Mouse (Mus musculus): ENCODE results near the gene Sdf4. TPM values are rescaled to one million over a fixed set of nuclear protein-coding genes. Genes with fewer than 3 reads are reported as not detected.

Sdf4 gene
- 29.6 and 45.2 TPM in 2 replicates for polyA plus RNA-seq (2012; ENCODE audit: insufficient read depth, low replicate concordance)

DNA sequence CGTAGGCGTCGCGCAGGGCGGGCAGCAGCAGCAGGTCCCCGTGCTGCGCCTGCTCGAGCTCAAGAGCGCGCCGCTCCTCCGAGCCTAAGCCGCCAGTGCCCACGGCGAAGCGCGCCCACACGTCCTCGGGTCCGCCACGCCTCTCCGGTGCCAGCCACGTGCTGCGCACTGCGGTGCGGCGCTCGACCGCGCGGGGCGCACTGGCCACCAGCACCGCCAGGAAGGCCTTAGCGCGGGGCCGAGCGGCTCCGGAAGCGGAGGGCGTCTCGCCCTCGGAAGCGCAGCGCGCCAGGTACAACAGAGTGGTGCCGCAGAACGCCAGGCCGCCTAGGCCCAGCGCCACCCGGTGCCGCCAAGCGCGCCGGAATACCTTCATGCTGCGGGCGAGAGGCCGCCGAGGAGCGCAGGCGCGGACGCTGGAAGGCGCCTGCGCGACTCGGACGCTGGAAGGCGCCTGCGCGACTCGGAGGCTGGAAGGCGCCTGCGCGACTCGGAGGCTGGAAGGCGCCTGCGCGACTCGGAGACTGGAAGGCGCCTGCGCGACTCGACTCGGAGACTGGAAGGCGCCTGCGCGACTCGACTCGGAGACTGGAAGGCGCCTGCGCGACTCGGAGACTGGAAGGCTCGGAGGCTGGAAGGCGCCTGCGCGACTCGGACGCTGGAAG lies at the start of gene Sdf4, which contains the start of gene B3galt6:
Sdf4 (plus strand) TSS at position 632 of the 665 bp plus-strand sequence.
B3galt6 (minus strand) TSS at position 409 of the 665 bp plus-strand sequence.
- H3K36me3 ChIP-seq (replicated peaks; ENCODE audit: low read length) = peaks cover 30% of the 10 kb centered on the region
- H3K9me3 ChIP-seq = no peaks in the 10 kb centered on the region
- H3K4me3 ChIP-seq (replicated peaks) = peak within 1 kb of the TSS; percentile 99
- TF ChIP-seq GATA1 (IDR thresholded peaks at IDR 0.05; ENCODE audit: borderline replicate concordance, low read length) (no peak), FLI1 (IDR thresholded peaks at IDR 0.05; ENCODE audit: low read length) (no peak)
- H3K4me1 ChIP-seq = peaks cover 55% of the 10 kb centered on the region
- H3K27me3 ChIP-seq (replicated peaks) = no peaks in the 10 kb centered on the region

DNA sequence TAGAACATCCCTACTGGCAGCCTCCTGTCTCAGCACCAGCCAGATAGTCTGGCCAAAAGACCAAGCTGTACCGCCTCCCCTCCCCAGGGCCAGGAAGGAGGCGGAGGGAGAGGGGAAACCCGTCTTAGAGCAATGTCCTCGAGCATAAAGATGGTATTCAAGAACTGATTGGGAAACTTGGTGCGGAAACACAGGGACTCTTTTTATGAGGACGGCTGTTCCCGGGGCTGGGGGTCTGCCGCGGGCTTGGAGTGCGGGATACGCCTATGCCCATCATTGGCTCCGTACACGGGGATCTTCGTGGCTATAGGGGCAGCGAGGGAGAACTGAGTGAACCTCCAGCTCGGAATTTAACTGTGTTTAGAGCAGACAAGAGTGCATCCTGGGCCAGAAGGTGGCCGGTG lies 49.6 kb upstream of the Sdf4 start:
- Histone ChIP-seq H3K27me3 (replicated peaks) (peaks cover 10% of the 10 kb centered on the region), H3K4me1 (peaks cover 37% of the 10 kb centered on the region), H3K9me3 (no peaks in the 10 kb centered on the region), H3K36me3 (replicated peaks; ENCODE audit: low read length) (peaks cover 21% of the 10 kb centered on the region), H3K4me3 (replicated peaks) (peak overlapping the region; percentile 92)
- no peak for TF ChIP-seq FLI1 (IDR thresholded peaks at IDR 0.05; ENCODE audit: low read length)
- no peak for TF ChIP-seq GATA1 (IDR thresholded peaks at IDR 0.05; ENCODE audit: borderline replicate concordance, low read length)

DNA sequence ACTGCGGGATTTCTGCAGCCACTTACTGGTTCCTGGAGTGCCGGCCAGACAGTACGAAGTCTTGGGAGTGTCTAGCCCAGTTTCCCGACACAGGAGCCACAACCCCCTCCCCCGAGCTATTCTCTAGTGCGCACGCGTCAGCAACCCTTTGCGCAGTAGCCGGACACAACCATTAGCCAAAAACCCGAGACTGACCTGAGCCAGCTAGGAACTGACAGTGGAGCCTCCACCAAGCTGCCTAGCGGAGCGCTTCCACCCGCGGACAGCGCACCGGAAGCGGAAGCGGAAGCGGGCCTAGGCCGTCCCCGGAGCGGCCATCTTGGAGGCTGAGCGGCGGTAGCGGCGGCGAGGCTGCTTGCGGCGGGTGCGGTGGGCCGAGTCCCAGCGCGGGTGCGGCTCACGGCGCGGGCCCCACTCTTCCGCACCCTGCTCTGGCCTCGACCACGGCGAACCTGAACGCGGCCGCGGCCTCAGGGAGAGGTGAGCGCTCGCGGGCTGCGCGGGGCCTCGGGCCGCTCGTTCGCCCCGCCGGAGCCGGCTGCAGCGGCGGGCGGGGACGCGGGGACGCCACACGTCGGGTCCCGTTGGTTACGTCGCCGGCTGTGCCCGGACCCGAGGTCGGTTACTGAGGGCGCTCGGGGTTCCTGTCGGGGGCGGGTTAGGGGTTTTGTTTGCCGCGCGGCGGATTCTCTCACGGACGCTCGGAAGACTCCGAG lies 49.0 kb upstream of the Sdf4 start, which contains the start of gene Ube2j2:
Ube2j2 (plus strand) TSS at position 298 of the 716 bp plus-strand sequence.
- H3K9me3 ChIP-seq = no peaks in the 10 kb centered on the region
- H3K4me3 ChIP-seq (replicated peaks) = peak within 1 kb of the TSS; percentile 92
- peak; percentile 98; the same call in 1 of the 2 replicates for TF ChIP-seq FLI1 (IDR thresholded peaks at IDR 0.05; ENCODE audit: low read length)
- no peak for TF ChIP-seq GATA1 (IDR thresholded peaks at IDR 0.05; ENCODE audit: borderline replicate concordance, low read length)
- peaks cover 39% of the 10 kb centered on the region for H3K4me1 ChIP-seq
- H3K36me3 ChIP-seq (replicated peaks; ENCODE audit: low read length) = peaks cover 28% of the 10 kb centered on the region
- H3K27me3 ChIP-seq (replicated peaks) = peaks cover 10% of the 10 kb centered on the region

DNA sequence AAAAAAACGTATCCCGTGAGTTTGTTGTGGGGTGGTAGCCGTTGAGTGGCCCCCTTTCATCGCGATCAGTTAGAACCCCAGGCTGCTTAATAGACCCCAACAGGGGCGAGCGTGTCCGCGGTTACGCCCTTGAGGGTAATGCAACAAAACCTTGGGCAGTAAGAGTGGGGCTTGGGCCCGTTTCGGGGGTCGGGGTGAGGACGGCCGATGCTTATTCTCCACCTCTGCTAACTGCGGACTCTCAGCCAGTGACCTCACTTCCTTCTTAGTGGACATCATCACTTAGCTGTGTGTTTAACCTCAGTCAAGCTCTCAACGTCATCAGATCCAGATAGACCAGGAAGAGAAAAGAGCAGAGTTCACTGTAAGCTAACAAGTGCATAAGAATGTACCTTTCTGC lies 48.4 kb upstream of the Sdf4 start:
- Histone ChIP-seq H3K27me3 (replicated peaks) (peaks cover 10% of the 10 kb centered on the region), H3K36me3 (replicated peaks; ENCODE audit: low read length) (peaks cover 34% of the 10 kb centered on the region), H3K9me3 (no peaks in the 10 kb centered on the region), H3K4me3 (replicated peaks) (peak overlapping the region; percentile 92), H3K4me1 (peaks cover 39% of the 10 kb centered on the region)
- no peak for TF ChIP-seq GATA1 (IDR thresholded peaks at IDR 0.05; ENCODE audit: borderline replicate concordance, low read length)
- TF ChIP-seq FLI1 (IDR thresholded peaks at IDR 0.05; ENCODE audit: low read length) = no peak

DNA sequence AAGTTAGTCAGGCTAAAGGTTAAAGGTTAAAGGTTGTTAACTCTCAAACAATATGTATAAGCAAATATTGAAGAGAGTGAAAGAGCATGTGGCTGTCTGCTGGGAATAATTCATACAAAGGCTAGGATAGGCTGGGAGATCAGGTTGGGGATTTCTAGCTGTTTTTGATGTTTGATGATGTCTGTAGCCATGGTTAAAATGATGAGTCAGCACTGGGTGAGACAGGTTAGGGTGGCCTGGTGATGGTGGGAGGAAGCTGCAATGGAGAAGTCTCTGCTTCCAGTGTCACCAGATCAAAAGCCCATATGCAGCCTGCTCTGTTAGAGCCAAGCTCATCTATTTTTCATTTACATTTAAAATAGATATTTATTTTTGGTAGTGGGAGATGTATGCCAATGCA lies 45.6 kb upstream of the Sdf4 start:
- peaks cover 39% of the 10 kb centered on the region for H3K4me1 ChIP-seq
- TF ChIP-seq GATA1 (IDR thresholded peaks at IDR 0.05; ENCODE audit: borderline replicate concordance, low read length) (no peak), FLI1 (IDR thresholded peaks at IDR 0.05; ENCODE audit: low read length) (no peak)
- H3K9me3 ChIP-seq = no peaks in the 10 kb centered on the region
- no peak overlapping the region for H3K4me3 ChIP-seq (replicated peaks)
- peaks cover 62% of the 10 kb centered on the region for H3K36me3 ChIP-seq (replicated peaks; ENCODE audit: low read length)
- H3K27me3 ChIP-seq (replicated peaks) = no peaks in the 10 kb centered on the region

DNA sequence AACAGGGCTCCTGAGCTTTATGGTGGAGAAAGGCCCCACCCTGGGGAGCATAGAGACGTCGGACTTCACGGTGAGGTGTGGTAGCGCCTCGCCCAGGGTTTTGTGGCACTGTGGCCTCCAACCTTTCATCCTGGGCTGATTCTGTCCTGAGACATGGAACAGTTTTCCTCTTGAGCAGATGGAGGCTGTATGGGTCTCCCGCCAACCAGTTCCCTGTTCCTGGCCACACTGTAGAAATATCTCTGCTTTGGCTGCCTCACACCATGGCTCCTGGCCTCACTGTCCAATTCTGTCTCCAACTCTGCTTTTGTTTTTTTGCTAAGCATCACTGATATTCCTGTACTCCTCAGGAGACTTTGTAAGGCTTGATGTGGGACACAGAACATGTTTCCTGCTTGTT lies 37.2 kb upstream of the Sdf4 start:
- no peaks in the 10 kb centered on the region for H3K27me3 ChIP-seq (replicated peaks)
- H3K4me3 ChIP-seq (replicated peaks) = no peak overlapping the region
- no peaks in the 10 kb centered on the region for H3K9me3 ChIP-seq
- H3K4me1 ChIP-seq = peaks cover 4% of the 10 kb centered on the region
- H3K36me3 ChIP-seq (replicated peaks; ENCODE audit: low read length) = peaks cover 79% of the 10 kb centered on the region
- no peak for TF ChIP-seq GATA1 (IDR thresholded peaks at IDR 0.05; ENCODE audit: borderline replicate concordance, low read length)
- no peak for TF ChIP-seq FLI1 (IDR thresholded peaks at IDR 0.05; ENCODE audit: low read length)

DNA sequence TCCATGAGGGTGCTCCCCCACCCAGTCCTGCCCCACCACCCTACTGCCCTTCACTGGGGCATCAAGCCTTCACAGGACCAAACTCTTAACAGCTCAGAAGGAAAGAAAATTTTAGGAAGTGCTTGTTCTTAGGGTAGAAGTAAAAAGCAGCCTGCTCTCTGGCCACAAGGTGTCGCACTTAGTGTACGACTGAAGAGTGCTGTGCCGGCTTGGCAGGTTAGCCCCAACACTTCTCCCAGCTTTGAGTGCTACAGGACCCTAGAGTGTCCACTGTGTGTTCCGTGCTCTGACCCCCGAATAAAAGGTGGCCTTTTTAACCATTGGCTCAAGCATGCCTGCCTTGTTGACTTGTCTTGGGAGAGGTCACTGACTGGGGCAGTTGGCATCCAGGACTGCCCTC lies 33.4 kb upstream of the Sdf4 start:
- Histone ChIP-seq H3K27me3 (replicated peaks) (no peaks in the 10 kb centered on the region), H3K9me3 (no peaks in the 10 kb centered on the region), H3K4me3 (replicated peaks) (no peak overlapping the region), H3K36me3 (replicated peaks; ENCODE audit: low read length) (peaks cover 75% of the 10 kb centered on the region), H3K4me1 (peaks cover 32% of the 10 kb centered on the region)
- TF ChIP-seq GATA1 (IDR thresholded peaks at IDR 0.05; ENCODE audit: borderline replicate concordance, low read length) (no peak), FLI1 (IDR thresholded peaks at IDR 0.05; ENCODE audit: low read length) (no peak)

DNA sequence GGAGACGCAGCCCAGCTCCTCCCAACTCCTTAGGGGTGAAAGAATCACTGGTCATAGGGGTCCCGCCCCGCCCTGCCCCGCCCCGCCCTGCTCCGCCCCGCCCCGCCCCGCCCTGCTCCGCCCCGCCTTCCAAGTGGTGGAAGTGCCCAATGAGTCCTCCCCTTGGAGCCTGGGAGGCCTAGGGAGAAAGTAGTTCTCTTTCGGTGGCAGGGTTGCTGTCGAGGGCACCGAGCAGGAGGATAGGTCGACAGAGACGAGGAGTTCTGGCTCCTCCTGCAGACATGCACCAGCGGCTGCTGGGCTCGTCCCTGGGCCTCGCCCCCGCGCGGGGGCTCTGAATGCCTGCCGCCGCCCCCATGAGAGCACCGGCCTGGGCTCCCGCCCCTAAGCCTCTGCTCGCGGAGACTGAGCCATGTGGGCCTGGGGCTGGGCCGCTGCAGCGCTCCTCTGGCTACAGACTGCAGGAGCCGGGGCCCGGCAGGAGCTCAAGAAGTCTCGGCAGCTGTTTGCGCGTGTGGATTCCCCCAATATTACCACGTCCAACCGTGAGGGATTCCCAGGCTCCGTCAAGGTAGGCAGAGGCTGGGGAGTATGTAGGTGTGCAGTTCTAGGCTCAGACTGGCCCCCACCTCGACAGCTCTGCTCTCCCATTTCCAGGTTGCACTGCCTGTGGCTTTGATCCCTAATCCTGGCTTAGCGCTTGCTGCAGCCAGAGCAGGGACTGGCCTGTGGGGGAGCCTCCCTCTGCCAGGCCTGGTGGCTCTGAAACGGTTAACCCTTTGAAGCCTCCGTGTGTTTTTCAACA lies 30.3 kb upstream of the Sdf4 start, which contains the start of gene C1qtnf12:
C1qtnf12 (plus strand) TSS at position 152 of the 805 bp plus-strand sequence.
- Histone ChIP-seq H3K4me1 (peaks cover 32% of the 10 kb centered on the region), H3K4me3 (replicated peaks) (peak within 1 kb of the TSS; percentile 91), H3K27me3 (replicated peaks) (no peaks in the 10 kb centered on the region), H3K36me3 (replicated peaks; ENCODE audit: low read length) (peaks cover 79% of the 10 kb centered on the region), H3K9me3 (no peaks in the 10 kb centered on the region)
- TF ChIP-seq GATA1 (IDR thresholded peaks at IDR 0.05; ENCODE audit: borderline replicate concordance, low read length) (no peak), FLI1 (IDR thresholded peaks at IDR 0.05; ENCODE audit: low read length) (no peak)

DNA sequence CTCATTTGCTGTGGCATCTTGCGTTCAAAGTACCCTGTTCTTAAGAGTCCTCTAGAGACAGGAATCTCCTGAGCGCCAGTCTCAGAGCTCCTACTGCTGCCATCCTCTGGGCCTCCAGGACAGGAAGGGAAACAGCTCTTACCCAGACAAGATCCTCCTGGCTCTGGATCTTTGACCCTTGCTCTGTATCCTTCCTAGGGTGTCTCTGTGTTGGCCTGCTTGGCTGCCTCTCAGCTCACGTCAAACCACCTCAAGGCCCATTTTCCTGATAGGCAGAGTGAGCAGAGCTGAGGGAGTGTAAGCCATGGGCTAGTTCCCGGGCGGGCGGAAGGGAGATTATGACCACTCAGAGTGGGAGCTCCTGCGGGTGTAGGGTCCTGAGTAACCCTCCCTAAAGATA lies 29.6 kb upstream of the Sdf4 start:
- TF ChIP-seq GATA1 (IDR thresholded peaks at IDR 0.05; ENCODE audit: borderline replicate concordance, low read length) = no peak
- no peak for TF ChIP-seq FLI1 (IDR thresholded peaks at IDR 0.05; ENCODE audit: low read length)
- H3K4me1 ChIP-seq = peaks cover 32% of the 10 kb centered on the region
- H3K36me3 ChIP-seq (replicated peaks; ENCODE audit: low read length) = peaks cover 74% of the 10 kb centered on the region
- peak overlapping the region; percentile 91 for H3K4me3 ChIP-seq (replicated peaks)
- no peaks in the 10 kb centered on the region for H3K9me3 ChIP-seq
- H3K27me3 ChIP-seq (replicated peaks) = no peaks in the 10 kb centered on the region

All from megakaryocyte, embryonic 14.5 days (primary cell).